Mouse (Mus musculus): ENCODE results near the gene Ppp1r12b.

Gene Ppp1r12b

DNA sequence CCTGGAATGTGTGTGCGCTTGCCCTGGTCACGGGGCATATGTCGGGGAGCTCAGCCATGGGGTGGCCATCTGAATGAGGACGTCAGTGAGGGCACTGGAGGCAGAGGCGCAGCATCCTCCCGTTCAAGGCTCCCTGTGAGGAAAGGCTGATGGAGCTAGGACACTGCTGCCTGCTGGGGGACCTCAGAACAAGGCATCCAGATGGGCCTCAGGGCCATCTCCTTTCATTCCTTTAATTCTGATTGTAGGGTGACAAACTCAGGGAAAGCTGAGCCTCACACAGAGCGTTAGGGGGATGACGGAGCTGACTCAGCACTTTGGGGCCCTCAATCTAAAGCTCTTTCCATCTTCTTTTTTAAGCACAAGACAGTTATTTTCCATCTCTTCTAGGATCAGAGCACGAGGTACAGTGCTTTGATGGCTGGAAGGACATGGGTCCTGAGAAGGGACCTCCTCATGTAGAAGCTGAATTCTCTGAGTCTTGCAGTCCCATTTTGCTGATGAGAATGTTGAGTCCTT lies 242.9 kb downstream of the Ppp1r12b start:
- DNase-seq, result no peak

DNA sequence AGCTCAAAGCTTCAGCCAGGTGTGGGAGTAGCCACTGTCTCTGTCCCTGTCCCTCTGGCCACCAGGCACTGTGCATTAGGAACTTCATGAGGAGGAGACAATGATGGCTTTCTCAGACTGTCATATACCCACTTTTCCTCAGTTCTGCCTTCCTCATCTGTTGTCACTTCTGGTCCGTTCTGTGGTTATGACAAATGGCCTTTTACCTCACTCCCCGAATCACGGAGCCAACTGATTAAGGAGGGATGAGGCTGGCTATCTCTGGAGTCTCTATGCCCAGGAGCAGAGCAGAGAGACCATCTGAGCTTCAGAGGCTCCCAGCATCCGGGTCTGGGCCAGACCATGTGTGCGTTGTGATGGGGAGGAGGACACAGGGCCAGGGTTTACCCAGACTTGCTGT lies 244.1 kb downstream of the Ppp1r12b start:
- no peak for DNase-seq

DNA sequence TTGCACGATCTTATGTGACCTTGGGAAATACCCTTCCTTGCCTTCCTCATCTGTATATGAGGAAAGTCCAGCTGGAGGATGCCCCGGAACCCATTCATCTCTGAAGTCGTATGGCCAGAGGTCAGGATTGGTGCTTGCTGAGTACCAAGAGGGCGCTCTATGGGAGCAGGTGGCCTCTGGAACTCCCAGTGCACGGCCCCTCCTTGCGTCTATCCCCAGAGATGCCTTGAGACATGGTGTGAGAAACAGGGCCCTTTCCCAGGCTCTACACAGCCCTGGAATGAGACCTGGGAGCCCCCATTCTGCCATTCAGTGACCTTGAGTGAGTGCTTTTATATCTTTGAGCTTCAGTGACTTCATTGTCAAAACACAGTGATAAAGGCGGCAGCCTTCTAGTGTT lies 244.7 kb downstream of the Ppp1r12b start:
- DNase-seq, result no peak

DNA sequence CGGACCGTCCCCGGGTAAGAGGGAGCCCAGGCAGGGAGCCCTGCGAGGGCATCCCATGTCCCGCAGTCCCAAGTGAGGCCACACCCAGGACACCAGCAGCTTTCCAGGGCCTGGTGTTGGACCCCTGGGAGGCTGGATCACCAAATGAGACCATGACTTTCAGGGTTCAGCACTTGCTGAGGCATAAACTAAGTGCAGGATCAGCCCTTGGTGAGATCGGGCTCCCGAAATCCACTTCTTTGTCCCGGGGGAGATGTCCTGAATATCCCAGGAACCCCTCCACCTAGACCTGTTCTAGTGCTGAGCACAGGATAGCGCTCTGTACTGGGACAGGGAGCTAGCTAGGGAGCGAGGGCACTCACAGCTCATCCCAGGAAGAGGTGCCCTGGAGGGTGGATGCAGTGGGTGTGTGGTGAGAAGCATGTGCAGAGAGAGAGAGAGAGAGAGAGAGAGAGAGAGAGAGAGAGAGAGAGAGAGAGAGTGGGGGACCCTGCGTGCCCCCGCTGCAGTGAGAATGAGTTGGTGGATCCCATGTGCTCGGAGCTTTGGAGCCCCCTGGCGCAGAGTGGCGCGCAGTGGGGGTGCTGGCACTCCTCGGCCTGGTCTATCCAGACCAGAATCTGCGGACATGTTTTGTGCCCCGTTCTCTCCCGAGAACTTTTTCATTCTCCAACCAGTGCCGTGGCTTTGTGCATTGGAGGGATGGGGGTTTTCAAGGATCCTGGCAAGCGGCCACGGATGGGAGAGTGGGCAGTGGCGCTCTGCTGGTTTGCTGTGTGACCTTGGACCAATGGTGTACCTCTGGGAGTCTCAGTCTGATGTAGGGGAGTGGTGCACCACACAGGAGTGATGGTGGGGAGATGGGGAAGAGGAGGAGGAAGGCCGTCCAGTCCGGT lies 246.1 kb downstream of the Ppp1r12b start:
- DNase-seq, result no peak

DNA sequence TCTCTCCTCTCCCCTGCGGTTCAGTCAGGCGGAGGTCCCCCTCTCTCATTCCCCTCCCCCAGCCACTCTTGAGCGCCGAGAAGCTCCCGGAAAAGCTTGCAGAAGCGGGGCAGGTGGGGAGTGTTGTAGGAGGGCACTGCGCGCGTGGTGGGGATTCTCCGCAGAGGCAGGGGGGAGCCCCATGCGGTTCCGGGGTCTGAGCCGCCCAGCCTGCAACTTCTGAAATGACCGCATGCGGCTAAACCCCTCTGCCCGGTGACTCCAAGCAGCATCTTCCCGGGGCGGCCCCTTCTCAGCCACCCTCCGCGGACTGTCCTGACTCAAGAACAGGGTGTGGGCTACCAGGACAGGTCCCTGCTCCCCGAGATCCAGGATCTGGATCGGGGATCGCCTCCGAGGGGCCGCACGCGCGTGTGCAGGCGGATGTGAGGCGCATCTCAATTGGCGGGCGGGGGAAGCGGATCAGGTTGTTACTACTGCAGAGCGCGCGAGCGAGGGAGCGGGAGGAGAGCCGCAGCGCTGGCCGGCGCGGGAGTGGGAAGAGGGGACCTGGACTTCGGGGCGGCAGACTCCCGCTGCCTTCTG lies 246.8 kb downstream of the Ppp1r12b start:
- DNase-seq, result no peak

DNA sequence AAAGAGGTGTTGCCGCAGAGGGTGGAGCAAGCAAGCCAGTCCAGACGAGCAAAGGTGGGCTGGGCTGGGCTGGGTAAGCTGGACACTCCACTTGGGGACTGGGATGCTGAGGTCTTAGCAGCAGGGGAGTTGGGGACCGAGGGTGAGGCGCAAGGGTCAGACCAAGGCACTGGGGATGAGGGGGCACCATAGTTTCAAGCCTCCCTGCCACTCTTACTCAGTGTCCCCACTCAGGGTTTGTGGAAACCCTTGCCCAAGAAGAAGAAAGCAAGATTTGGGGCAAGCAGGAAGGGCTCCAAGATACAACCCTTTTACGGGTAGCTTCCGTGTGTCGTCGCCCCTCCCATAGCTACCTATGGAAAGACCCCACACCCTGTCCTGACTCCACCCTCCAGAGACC lies 247.5 kb downstream of the Ppp1r12b start:
- no peak for DNase-seq

DNA sequence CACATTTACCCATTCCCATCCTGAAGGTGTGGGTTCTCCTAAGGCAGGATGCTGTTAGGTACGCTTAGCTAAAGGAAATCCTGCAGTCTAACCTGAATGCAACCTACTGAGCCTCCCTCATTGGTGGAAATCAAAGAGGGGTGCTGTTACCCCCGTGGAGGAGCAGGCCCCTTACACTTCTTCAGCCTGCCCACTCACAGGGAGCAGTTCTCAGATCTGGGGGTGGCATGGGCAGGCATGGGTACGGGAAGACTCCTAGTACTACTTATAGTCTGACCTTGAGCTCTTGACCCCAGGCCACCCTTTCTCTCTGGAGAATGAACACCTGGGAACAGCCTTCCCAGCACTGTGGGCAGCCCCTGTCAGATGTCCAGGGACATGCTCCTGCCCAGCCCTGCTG lies 248.2 kb downstream of the Ppp1r12b start:
- no peak for DNase-seq

- DNase-seq, result no peak
Observed at GRCm38 (mm10) chr1:134706549-134706948, 249.2 kb downstream of the Ppp1r12b start.

Data from kidney, adult 11 months (tissue).